Mouse (Mus musculus): Measurements from ENCODE around the gene Msrb3. TPM values are rescaled to one million over a fixed set of nuclear protein-coding genes. Genes with fewer than 3 reads are reported as not detected.

The Msrb3 gene
- total and polyA plus RNA-seq, 2 experiments from 2014 or later: 45.0 to 122 TPM

GRCm38 (mm10) chr10:120745138-120745856 is 153.6 kb downstream of the Msrb3 start:
- 12% methylated on average over 18 of the region's 18 CpGs for WGBS

GRCm38 (mm10) chr10:120744441-120745137 is 154.3 kb downstream of the Msrb3 start:
- Histone ChIP-seq H3K27ac (ENCODE audit: low read depth) (peak overlapping the region; percentile 56), H3K9me3 (replicated peaks; ENCODE audit: control insufficient read depth, low read length) (no peaks in the 10 kb centered on the region; the same call in 1 of the 2 replicates), H3K4me3 (ENCODE audit: low read depth, low read length) (peak overlapping the region; percentile 39), H3K4me1 (ENCODE audit: control insufficient read depth, insufficient read depth) (0 out of 2 replicates have a peak, but pooled peaks cover 12% of the 10 kb centered on the region), H3K36me3 (replicated peaks; ENCODE audit: control insufficient read depth, insufficient read depth, low read length) (no peaks in the 10 kb centered on the region), H3K4me2 (ENCODE audit: low read depth, low read length) (peak overlapping the region; percentile 69), H3K27me3 (ENCODE audit: control insufficient read depth, insufficient read depth, low read length) (no peaks in the 10 kb centered on the region), H3K9ac (replicated peaks; ENCODE audit: low read depth, low read length) (peak overlapping the region; percentile 45; the same call in 1 of the 2 replicates)
- WGBS: 17% methylated on average over 15 of the region's 15 CpGs
- no peak for TF ChIP-seq CTCF (IDR thresholded peaks at IDR 0.05; ENCODE audit: low read depth)
- TF ChIP-seq EP300 (IDR thresholded peaks at IDR 0.05; ENCODE audit: low read depth): no peak
- ATAC-seq (ENCODE audit: insufficient read depth, low read depth) (no peak), DNase-seq (ENCODE audit: low spot score) (no peak)

More at GRCm38 (mm10) chr10:120745138-120745856, 153.6 kb downstream of the Msrb3 start:
- peak; percentile 88 for ATAC-seq (ENCODE audit: insufficient read depth, low read depth)
- 0 out of 2 replicates have a peak, but pooled peaks cover 12% of the 10 kb centered on the region for H3K4me1 ChIP-seq (ENCODE audit: control insufficient read depth, insufficient read depth)
- DNase-seq (ENCODE audit: low spot score): peak; percentile 74
- peak overlapping the region; percentile 56 for H3K27ac ChIP-seq (ENCODE audit: low read depth)
- H3K4me3 ChIP-seq (ENCODE audit: low read depth, low read length): peak overlapping the region; percentile 39
- TF ChIP-seq EP300 (IDR thresholded peaks at IDR 0.05; ENCODE audit: low read depth) (no peak), CTCF (IDR thresholded peaks at IDR 0.05; ENCODE audit: low read depth) (peak; percentile 11; the same call in 1 of the 2 replicates)
- peak overlapping the region; percentile 45; the same call in 1 of the 2 replicates for H3K9ac ChIP-seq (replicated peaks; ENCODE audit: low read depth, low read length)
- H3K36me3 ChIP-seq (replicated peaks; ENCODE audit: control insufficient read depth, insufficient read depth, low read length): no peaks in the 10 kb centered on the region
- H3K4me2 ChIP-seq (ENCODE audit: low read depth, low read length): peak overlapping the region; percentile 69
- H3K27me3 ChIP-seq (ENCODE audit: control insufficient read depth, insufficient read depth, low read length): no peaks in the 10 kb centered on the region
- no peaks in the 10 kb centered on the region; the same call in 1 of the 2 replicates for H3K9me3 ChIP-seq (replicated peaks; ENCODE audit: control insufficient read depth, low read length)

- DNase-seq (ENCODE audit: low spot score) (no peak), ATAC-seq (ENCODE audit: insufficient read depth, low read depth) (no peak)
- H3K4me1 ChIP-seq (ENCODE audit: control insufficient read depth, insufficient read depth): no peaks in the 10 kb centered on the region
- H3K9me3 ChIP-seq (replicated peaks; ENCODE audit: control insufficient read depth, low read length): no peaks in the 10 kb centered on the region
- 0 out of 2 replicates have a peak, but pooled peaks cover 7% of the 10 kb centered on the region for H3K27me3 ChIP-seq (ENCODE audit: control insufficient read depth, insufficient read depth, low read length)
- peak overlapping the region; percentile 27 for H3K4me3 ChIP-seq (ENCODE audit: low read depth, low read length)
- no peak overlapping the region for H3K27ac ChIP-seq (ENCODE audit: low read depth)
- 42% methylated on average over 14 of the region's 14 CpGs for WGBS
- no peak for TF ChIP-seq CTCF (IDR thresholded peaks at IDR 0.05; ENCODE audit: low read depth)
- H3K36me3 ChIP-seq (replicated peaks; ENCODE audit: control insufficient read depth, insufficient read depth, low read length): no peaks in the 10 kb centered on the region
- no peak overlapping the region for H3K9ac ChIP-seq (replicated peaks; ENCODE audit: low read depth, low read length)
- peak overlapping the region; percentile 52 for H3K4me2 ChIP-seq (ENCODE audit: low read depth, low read length)
Measured at GRCm38 (mm10) chr10:120736508-120737069, 162.3 kb downstream of the Msrb3 start.

GRCm38 (mm10) chr10:120735722-120736507 is 163.0 kb downstream of the Msrb3 start:
- no peak for DNase-seq (ENCODE audit: low spot score)
- Histone ChIP-seq H3K36me3 (replicated peaks; ENCODE audit: control insufficient read depth, insufficient read depth, low read length) (no peaks in the 10 kb centered on the region), H3K27me3 (ENCODE audit: control insufficient read depth, insufficient read depth, low read length) (0 out of 2 replicates have a peak, but pooled peaks cover 7% of the 10 kb centered on the region), H3K9me3 (replicated peaks; ENCODE audit: control insufficient read depth, low read length) (no peaks in the 10 kb centered on the region), H3K4me2 (ENCODE audit: low read depth, low read length) (peak overlapping the region; percentile 52), H3K4me1 (ENCODE audit: control insufficient read depth, insufficient read depth) (no peaks in the 10 kb centered on the region), H3K9ac (replicated peaks; ENCODE audit: low read depth, low read length) (no peak overlapping the region), H3K27ac (ENCODE audit: low read depth) (no peak overlapping the region), H3K4me3 (ENCODE audit: low read depth, low read length) (peak overlapping the region; percentile 27)
- ATAC-seq (ENCODE audit: insufficient read depth, low read depth): no peak
- 11% methylated on average over 25 of the region's 25 CpGs for WGBS
- TF ChIP-seq CTCF (IDR thresholded peaks at IDR 0.05; ENCODE audit: low read depth): no peak
- TF ChIP-seq EP300 (IDR thresholded peaks at IDR 0.05; ENCODE audit: low read depth): no peak

- no peak for TF ChIP-seq CTCF (IDR thresholded peaks at IDR 0.05; ENCODE audit: low read depth)
- no peak for TF ChIP-seq EP300 (IDR thresholded peaks at IDR 0.05; ENCODE audit: low read depth)
- WGBS: 91% methylated on average over 2 of the region's 2 CpGs
Measured at GRCm38 (mm10) chr10:120734364-120734763, 164.5 kb downstream of the Msrb3 start.

More at GRCm38 (mm10) chr10:120734364-120734763, 164.5 kb downstream of the Msrb3 start:
- H3K27ac ChIP-seq (ENCODE audit: low read depth): no peak overlapping the region
- no peaks in the 10 kb centered on the region for H3K9me3 ChIP-seq (replicated peaks; ENCODE audit: control insufficient read depth, low read length)
- H3K9ac ChIP-seq (replicated peaks; ENCODE audit: low read depth, low read length): no peak overlapping the region
- no peak for ATAC-seq (ENCODE audit: insufficient read depth, low read depth)
- 0 out of 2 replicates have a peak, but pooled peaks cover 7% of the 10 kb centered on the region for H3K27me3 ChIP-seq (ENCODE audit: control insufficient read depth, insufficient read depth, low read length)
- no peak for DNase-seq (ENCODE audit: low spot score)
- no peaks in the 10 kb centered on the region for H3K4me1 ChIP-seq (ENCODE audit: control insufficient read depth, insufficient read depth)
- no peak overlapping the region for H3K4me3 ChIP-seq (ENCODE audit: low read depth, low read length)
- H3K36me3 ChIP-seq (replicated peaks; ENCODE audit: control insufficient read depth, insufficient read depth, low read length): no peaks in the 10 kb centered on the region
- H3K4me2 ChIP-seq (ENCODE audit: low read depth, low read length): no peak overlapping the region

Other genes with a start within 250 kb of the Msrb3 start
- 15.8 and 18.2 TPM in 2 replicates for gene Lemd3, start 80.2 kb upstream of the Msrb3 start, total RNA-seq (2014; rRNA removed; ENCODE audit: low replicate concordance)
- gene Lemd3, start 80.2 kb upstream of the Msrb3 start, polyA plus RNA-seq (2015; fragmentation: Nextera tagmentation; extraction: Ambion mirVana): 1.8 and 2.1 TPM in 2 replicates
- 5.5 and 7.3 TPM in 2 replicates for gene Wif1, start 134.9 kb upstream of the Msrb3 start, total RNA-seq (2014; rRNA removed; ENCODE audit: low replicate concordance)
- gene Wif1, start 134.9 kb upstream of the Msrb3 start, polyA plus RNA-seq (2015; fragmentation: Nextera tagmentation; extraction: Ambion mirVana): 7.6 and 10.7 TPM in 2 replicates

All from heart, postnatal 0 days (tissue).